Mouse (Mus musculus): ENCODE results near the gene Fpr3. TPM values are rescaled to one million over a fixed set of nuclear protein-coding genes. Genes with fewer than 3 reads are reported as not detected.
"Not testable (repeated sequence)": the region's sequence is repeated elsewhere in the genome, so short reads cannot be mapped to it uniquely, and the experiment has no call there.

Gene Fpr3
- polyA plus RNA-seq (2015; fragmentation: Nextera tagmentation; extraction: Ambion mirVana), result not detected in 2 replicates

DNA sequence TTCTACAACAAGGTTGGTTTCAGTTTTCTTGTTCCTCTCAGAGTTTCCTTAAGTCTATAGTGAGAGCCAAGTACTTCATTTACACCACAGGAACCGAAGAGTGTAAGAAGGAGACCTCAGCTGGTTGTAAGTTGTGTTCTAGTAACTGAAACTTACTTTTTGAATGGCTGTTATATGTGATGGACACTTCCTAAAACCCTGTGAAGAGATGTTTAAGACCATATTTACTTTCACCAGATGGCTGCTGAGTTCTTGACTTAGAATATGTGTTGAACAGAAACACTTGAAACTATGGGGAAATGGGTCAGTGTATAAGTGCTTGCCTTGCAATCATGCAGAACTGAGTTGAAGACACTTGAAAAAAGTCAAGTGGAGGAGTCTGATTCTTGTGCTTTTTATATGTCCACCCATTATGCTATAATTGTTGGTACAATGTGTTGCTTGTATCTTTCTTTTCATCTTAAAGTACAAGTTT is at the start of gene Fpr3, which contains the start of gene Fpr2:
Gene Fpr3 (plus strand): TSS at position 79 of the 475 bp plus-strand sequence.
Gene Fpr2 (plus strand): TSS at position 51 of the 475 bp plus-strand sequence.
- no peak within 1 kb of the TSS for H3K4me3 ChIP-seq (ENCODE audit: low read depth, low read length)
- H3K27ac ChIP-seq (ENCODE audit: low read depth), result peak within 1 kb of the TSS; percentile 58; the same call in 1 of the 2 replicates
- ATAC-seq (no peak), DNase-seq (no peak)
- no peaks in the 10 kb centered on the region for H3K9me3 ChIP-seq (ENCODE audit: low read length)
- H3K4me2 ChIP-seq (ENCODE audit: low read depth, low read length), result no peak within 1 kb of the TSS
- no peak within 1 kb of the TSS for H3K9ac ChIP-seq (replicated peaks)
- TF ChIP-seq EP300 (IDR thresholded peaks at IDR 0.05; ENCODE audit: low read depth), result no peak
- no peak for TF ChIP-seq CTCF (IDR thresholded peaks at IDR 0.05; ENCODE audit: low read depth)
- WGBS (ENCODE audit: insufficient replicate concordance), result 55% methylated on average over 1 of the region's 1 CpGs
- no peaks in the 10 kb centered on the region for H3K4me1 ChIP-seq (ENCODE audit: insufficient read depth)
- no peaks in the 10 kb centered on the region for H3K36me3 ChIP-seq (replicated peaks; ENCODE audit: insufficient read depth, low read length)
- H3K27me3 ChIP-seq (ENCODE audit: insufficient read depth, low read length), result no peaks in the 10 kb centered on the region

DNA sequence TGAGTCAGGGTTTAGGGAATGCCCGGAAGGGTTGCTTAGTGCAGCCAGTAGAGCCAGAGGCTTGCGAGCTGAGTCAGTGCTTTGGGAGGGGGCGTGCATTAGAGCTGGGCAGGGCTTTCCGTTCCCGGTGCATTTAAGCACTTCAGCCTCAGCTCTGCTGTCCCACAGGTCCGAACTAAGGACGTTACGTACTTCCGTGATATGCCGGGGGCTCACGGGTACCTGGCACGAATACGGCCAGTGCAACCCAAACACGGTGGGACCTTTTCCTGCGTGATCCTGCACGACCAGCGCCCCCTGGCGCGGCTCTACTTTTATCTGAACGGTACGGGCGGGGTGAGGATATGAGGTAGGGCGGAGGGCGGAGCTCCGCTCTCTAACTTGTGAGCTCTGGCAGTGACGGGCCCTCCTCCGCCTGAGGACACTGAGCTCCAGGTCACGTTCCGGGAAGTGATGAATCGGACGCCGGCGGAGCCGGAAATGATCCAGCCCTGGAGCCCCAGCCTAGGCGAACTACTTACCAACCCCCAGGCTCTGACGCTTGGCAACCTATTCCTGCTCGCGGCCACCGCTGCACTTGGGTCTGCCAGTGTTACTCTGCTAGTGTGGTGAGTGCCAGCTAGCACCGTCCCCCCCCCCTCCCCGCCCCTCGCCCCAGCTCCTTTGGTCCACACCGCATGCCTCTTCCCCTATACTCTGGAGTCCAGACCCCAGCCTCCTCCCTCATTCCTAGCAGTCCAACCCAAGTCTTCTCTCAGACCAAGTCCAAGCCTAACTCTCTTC is 49.5 kb upstream of the Fpr3 start:
- peaks cover 12% of the 10 kb centered on the region for H3K4me1 ChIP-seq (ENCODE audit: insufficient read depth)
- H3K4me2 ChIP-seq (ENCODE audit: low read depth, low read length), result peak overlapping the region; percentile 79
- ATAC-seq, result peak; percentile 99
- 1% methylated on average over 39 of the region's 43 CpGs for WGBS (ENCODE audit: insufficient replicate concordance)
- DNase-seq, result peak; percentile 92
- H3K36me3 ChIP-seq (replicated peaks; ENCODE audit: insufficient read depth, low read length), result 0 out of 2 replicates have a peak, but pooled peaks cover 2% of the 10 kb centered on the region
- H3K9ac ChIP-seq (replicated peaks), result peak overlapping the region; percentile 74
- peak overlapping the region; percentile 88 for H3K27ac ChIP-seq (ENCODE audit: low read depth)
- peak; percentile 88 for TF ChIP-seq CTCF (IDR thresholded peaks at IDR 0.05; ENCODE audit: low read depth)
- TF ChIP-seq EP300 (IDR thresholded peaks at IDR 0.05; ENCODE audit: low read depth), result 0 out of 2 replicates have a peak, but pooled peaks have one; percentile 39
- H3K4me3 ChIP-seq (ENCODE audit: low read depth, low read length), result peak overlapping the region; percentile 65
- H3K9me3 ChIP-seq (ENCODE audit: low read length), result no peaks in the 10 kb centered on the region
- no peaks in the 10 kb centered on the region for H3K27me3 ChIP-seq (ENCODE audit: insufficient read depth, low read length)

DNA sequence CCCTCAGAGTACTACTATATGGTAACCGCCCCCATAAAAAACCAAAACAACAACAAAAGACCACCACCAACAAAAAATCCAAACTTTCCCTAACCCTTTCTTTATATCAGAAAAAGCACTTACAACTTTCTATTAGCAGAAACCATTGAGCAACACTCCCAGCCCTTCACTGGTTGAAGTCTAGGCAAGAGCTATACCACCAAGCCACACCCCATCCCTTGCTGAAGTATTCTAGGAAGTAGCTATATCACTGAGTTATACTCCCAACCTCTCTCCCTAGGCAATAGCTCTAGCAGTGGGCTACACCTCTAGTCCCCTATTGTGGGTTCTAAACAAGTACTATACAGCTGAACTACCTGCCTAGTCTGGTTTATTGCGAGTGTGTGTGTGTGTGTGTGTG is 48.4 kb upstream of the Fpr3 start:
- H3K4me1 ChIP-seq (ENCODE audit: insufficient read depth), result peaks cover 12% of the 10 kb centered on the region
- 92% methylated on average over 2 of the region's 2 CpGs for WGBS (ENCODE audit: insufficient replicate concordance)
- H3K9me3 ChIP-seq (ENCODE audit: low read length), result no peaks in the 10 kb centered on the region
- H3K4me2 ChIP-seq (ENCODE audit: low read depth, low read length), result peak overlapping the region; percentile 79; the same call in 1 of the 2 replicates
- no peaks in the 10 kb centered on the region for H3K27me3 ChIP-seq (ENCODE audit: insufficient read depth, low read length)
- no peak overlapping the region for H3K27ac ChIP-seq (ENCODE audit: low read depth)
- no peak for ATAC-seq
- no peak for DNase-seq
- no peak overlapping the region for H3K4me3 ChIP-seq (ENCODE audit: low read depth, low read length)
- TF ChIP-seq EP300 (IDR thresholded peaks at IDR 0.05; ENCODE audit: low read depth), result no peak
- no peak for TF ChIP-seq CTCF (IDR thresholded peaks at IDR 0.05; ENCODE audit: low read depth)
- H3K36me3 ChIP-seq (replicated peaks; ENCODE audit: insufficient read depth, low read length), result 0 out of 2 replicates have a peak, but pooled peaks cover 2% of the 10 kb centered on the region
- no peak overlapping the region for H3K9ac ChIP-seq (replicated peaks)

DNA sequence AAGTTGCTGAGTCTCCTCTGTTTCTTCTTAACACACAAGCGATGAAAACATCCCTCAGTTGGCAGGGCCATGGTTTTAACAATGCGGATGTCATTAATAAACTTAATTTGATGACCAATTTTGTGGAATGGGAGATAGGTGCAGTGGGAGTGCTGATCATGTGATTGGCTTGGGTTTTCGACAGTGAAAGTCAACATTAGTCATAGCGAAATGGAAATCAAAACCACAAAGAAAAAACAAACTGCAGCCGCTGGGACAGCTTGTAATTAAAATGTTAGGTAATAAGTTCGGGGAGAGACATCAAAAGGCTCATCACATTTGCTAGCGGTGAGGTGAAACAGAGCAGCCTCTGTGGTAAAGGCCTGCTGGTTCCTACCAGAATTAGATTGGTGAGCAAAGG is 46.9 kb upstream of the Fpr3 start:
- Histone ChIP-seq H3K4me1 (ENCODE audit: insufficient read depth) (peaks cover 10% of the 10 kb centered on the region), H3K9ac (replicated peaks) (no peak overlapping the region), H3K9me3 (ENCODE audit: low read length) (no peaks in the 10 kb centered on the region), H3K27ac (ENCODE audit: low read depth) (no peak overlapping the region), H3K27me3 (ENCODE audit: insufficient read depth, low read length) (no peaks in the 10 kb centered on the region), H3K36me3 (replicated peaks; ENCODE audit: insufficient read depth, low read length) (0 out of 2 replicates have a peak, but pooled peaks cover 2% of the 10 kb centered on the region), H3K4me3 (ENCODE audit: low read depth, low read length) (no peak overlapping the region), H3K4me2 (ENCODE audit: low read depth, low read length) (no peak overlapping the region)
- no peak for ATAC-seq
- WGBS (ENCODE audit: insufficient replicate concordance), result 84% methylated on average over 7 of the region's 7 CpGs
- TF ChIP-seq CTCF (IDR thresholded peaks at IDR 0.05; ENCODE audit: low read depth) (no peak), EP300 (IDR thresholded peaks at IDR 0.05; ENCODE audit: low read depth) (no peak)
- no peak for DNase-seq

DNA sequence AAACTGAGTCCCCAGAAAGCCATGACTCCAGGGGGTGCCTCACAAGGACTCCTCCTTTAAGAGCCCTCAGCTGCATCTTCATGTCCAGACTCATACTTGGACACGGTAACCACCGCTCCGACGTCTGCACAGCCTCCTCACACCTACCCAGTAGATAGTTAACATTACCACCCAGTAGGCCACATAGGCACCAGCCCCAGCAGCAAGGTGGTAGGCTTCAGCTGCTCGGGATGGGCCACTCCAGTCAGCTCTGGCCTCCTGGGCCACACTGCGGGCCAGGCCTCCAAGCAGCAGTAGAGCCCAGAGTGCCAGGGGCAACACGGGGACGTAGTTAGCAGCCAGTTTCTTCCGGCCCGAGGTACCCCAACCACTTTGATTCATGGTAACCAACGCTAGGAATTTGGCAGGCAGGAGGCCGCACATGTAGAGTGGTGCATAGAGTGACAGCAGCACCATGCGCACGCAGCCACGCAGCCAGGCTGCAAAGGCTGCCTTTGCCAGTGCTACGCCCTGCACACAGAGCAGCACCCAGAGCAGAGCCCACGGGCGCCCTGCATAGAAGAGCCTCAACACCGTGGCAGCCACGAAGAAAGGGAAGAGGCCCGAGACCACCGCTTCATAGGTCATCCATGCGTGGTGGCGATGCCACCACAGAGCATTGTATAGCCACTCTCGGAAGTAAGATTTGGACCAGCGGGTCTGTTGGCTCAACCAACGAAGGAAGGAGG is 44.0 kb upstream of the Fpr3 start:
- Histone ChIP-seq H3K4me1 (ENCODE audit: insufficient read depth) (peaks cover 4% of the 10 kb centered on the region), H3K36me3 (replicated peaks; ENCODE audit: insufficient read depth, low read length) (0 out of 2 replicates have a peak, but pooled peaks cover 2% of the 10 kb centered on the region), H3K27ac (ENCODE audit: low read depth) (no peak overlapping the region), H3K9me3 (ENCODE audit: low read length) (no peaks in the 10 kb centered on the region), H3K4me2 (ENCODE audit: low read depth, low read length) (no peak overlapping the region), H3K27me3 (ENCODE audit: insufficient read depth, low read length) (0 out of 2 replicates have a peak, but pooled peaks cover 5% of the 10 kb centered on the region), H3K4me3 (ENCODE audit: low read depth, low read length) (no peak overlapping the region), H3K9ac (replicated peaks) (no peak overlapping the region)
- DNase-seq (no peak), ATAC-seq (no peak)
- TF ChIP-seq CTCF (IDR thresholded peaks at IDR 0.05; ENCODE audit: low read depth) (no peak), EP300 (IDR thresholded peaks at IDR 0.05; ENCODE audit: low read depth) (no peak)
- 72% methylated on average over 27 of the region's 27 CpGs for WGBS (ENCODE audit: insufficient replicate concordance)

DNA sequence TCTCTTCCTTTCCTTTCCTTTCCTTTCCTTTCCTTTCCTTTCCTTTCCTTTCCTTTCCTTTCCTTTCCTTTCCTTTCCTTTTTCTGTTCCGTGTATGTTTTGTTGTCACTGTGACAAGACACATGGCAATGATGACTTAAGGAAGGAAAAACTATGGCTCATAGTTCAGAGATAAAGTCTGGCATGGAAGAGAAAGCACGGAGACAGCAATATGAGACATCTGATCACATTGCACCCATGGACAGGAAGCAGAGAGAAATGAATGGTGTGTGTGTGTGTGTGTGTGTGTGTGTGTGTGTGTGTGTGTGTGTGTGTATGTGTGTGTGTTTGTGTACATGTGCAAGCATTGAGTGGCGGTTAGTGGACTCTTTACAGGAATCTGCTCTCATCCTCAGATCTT is 43.0 kb upstream of the Fpr3 start:
- 65% methylated on average over 3 of the region's 3 CpGs for WGBS (ENCODE audit: insufficient replicate concordance)
- H3K27me3 ChIP-seq (ENCODE audit: insufficient read depth, low read length); H3K9me3 ChIP-seq (ENCODE audit: low read length); H3K4me3 ChIP-seq (ENCODE audit: low read depth, low read length); H3K36me3 ChIP-seq (replicated peaks; ENCODE audit: insufficient read depth, low read length); H3K4me1 ChIP-seq (ENCODE audit: insufficient read depth); ATAC-seq; H3K27ac ChIP-seq (ENCODE audit: low read depth); H3K9ac ChIP-seq (replicated peaks); H3K4me2 ChIP-seq (ENCODE audit: low read depth, low read length); DNase-seq: not testable (repeated sequence)

Data from liver, postnatal 0 days (tissue).